Mouse (Mus musculus): ENCODE data around the gene Psmb5. TPM values are rescaled to one million over a fixed set of nuclear protein-coding genes. Genes with fewer than 3 reads are reported as not detected.

The Psmb5 gene
- polyA plus RNA-seq, 1 experiment: 257 TPM

DNA sequence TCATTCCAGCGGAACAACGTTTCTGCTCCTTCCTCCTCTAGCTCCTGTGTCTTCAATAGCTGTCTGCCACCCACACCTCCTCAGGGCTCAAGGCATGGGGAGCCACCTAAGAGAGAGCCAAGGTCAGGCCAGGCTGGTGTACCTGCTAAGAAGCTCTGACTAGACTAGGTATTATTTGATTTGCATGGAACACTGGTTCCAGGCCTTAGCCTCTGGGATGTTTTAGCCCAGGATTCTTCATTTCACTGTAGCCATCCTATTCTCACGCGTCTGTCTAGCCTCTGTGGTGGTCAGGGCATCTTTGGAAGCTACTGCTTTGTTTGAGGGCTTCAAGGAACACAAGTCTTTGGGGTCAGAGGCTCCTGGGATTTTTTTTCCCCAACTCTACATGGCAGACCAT, 45.7 kb downstream of the Psmb5 start:
- no peak for TF ChIP-seq CTCF (IDR thresholded peaks at IDR 0.05; ENCODE audit: borderline replicate concordance, extremely low read depth, insufficient read depth, insufficient read length)
- no peak for TF ChIP-seq POLR2A (IDR thresholded peaks at IDR 0.05; ENCODE audit: borderline replicate concordance, extremely low read depth, insufficient read depth, insufficient read length, poor library complexity, severe bottlenecking)

DNA sequence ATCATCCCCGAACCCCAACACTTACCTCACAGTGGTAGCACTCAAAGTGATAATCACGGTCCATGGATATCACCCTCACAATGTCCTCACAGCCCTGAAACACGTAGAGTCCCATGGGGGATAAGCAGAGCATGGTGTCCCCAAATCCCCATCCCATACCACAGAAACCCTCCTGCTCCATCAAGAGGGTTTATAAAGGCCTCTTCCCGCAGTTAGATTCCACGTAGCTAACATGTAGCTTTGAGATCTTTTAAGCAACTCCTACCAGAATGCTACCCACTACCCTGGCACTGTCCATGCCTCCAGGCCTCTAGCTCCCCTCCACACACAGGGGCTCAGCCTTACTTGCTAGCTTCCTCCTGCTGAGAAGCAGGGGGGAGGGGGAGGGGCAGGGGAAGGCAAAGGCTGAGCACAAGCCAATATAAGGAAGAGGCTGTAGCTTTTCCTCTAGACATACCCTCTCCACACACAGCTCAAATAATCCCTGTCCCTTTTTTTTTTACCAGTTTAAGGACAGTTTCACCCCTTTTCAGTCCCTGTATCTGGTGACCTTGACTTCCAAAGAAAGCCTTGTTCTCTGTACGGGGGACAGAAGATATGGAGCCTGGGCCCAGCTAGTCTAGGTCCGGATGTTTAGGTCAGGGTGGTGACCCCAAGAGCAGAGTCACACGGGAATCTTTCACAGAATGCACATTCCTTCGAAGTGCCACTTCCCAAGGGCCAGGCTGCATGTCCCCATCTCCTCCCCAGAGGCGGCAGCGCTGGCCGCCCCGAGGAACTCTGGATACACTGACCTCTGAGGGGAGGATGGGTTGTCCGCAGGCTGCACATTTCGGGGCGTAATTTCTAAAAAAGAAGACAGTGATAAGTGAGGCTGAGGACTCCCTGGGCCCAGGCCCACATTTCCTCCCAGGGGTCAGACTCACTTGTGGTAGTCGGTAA, 48.1 kb downstream of the Psmb5 start:
- peak; percentile 38 for DNase-seq (ENCODE audit: low read depth)
- TF ChIP-seq POLR2A (IDR thresholded peaks at IDR 0.05; ENCODE audit: borderline replicate concordance, extremely low read depth, insufficient read depth, insufficient read length, poor library complexity, severe bottlenecking): no peak
- TF ChIP-seq CTCF (IDR thresholded peaks at IDR 0.05; ENCODE audit: borderline replicate concordance, extremely low read depth, insufficient read depth, insufficient read length): no peak

More for the DNA sequence above, 45.7 kb downstream of the Psmb5 start:
- DNase-seq (ENCODE audit: low read depth): peak; percentile 29

- peak; percentile 88 for TF ChIP-seq CTCF (IDR thresholded peaks at IDR 0.05; ENCODE audit: borderline replicate concordance, extremely low read depth, insufficient read depth, insufficient read length)
- no peak for TF ChIP-seq POLR2A (IDR thresholded peaks at IDR 0.05; ENCODE audit: borderline replicate concordance, extremely low read depth, insufficient read depth, insufficient read length, poor library complexity, severe bottlenecking)
- DNase-seq (ENCODE audit: low read depth): peak; percentile 90
These were observed 49.0 kb downstream of the Psmb5 start for GRCm38 (mm10) chr14:54568694-54569414.

Other genes starting within 250 kb of the Psmb5 start
- 7.2 and 8.0 TPM in 2 replicates for gene Slc7a7, start 200.2 kb downstream of the Psmb5 start, polyA plus RNA-seq (2012; rRNA removed)
- 186 and 230 TPM in 2 replicates for gene Mrpl52, start 191.1 kb downstream of the Psmb5 start, polyA plus RNA-seq (2012; rRNA removed)
- 80.4 and 83.8 TPM in 2 replicates for gene Mmp14, start 186.4 kb downstream of the Psmb5 start, polyA plus RNA-seq (2012; rRNA removed)
- 39.6 and 41.5 TPM in 2 replicates for gene Lrp10, start 153.9 kb downstream of the Psmb5 start, polyA plus RNA-seq (2012; rRNA removed)
- gene Rem2, start 141.9 kb downstream of the Psmb5 start, polyA plus RNA-seq (2012; rRNA removed): 24.7 and 31.3 TPM in 2 replicates
- gene Prmt5, start 100.5 kb downstream of the Psmb5 start, polyA plus RNA-seq (2012; rRNA removed): 88.7 and 95.5 TPM in 2 replicates
- 15.5 and 18.8 TPM in 2 replicates for gene Haus4, start 63.4 kb downstream of the Psmb5 start, polyA plus RNA-seq (2012; rRNA removed)
- 17.6 and 17.9 TPM in 2 replicates for gene Ajuba, start 40.5 kb downstream of the Psmb5 start, polyA plus RNA-seq (2012; rRNA removed)
- 12.8 and 14.5 TPM in 2 replicates for gene 4931414P19Rik, start 12.0 kb downstream of the Psmb5 start, polyA plus RNA-seq (2012; rRNA removed)
- 0.07 TPM in 1 of 2 replicates, not detected in the other for gene Psmb11, start 3.4 kb upstream of the Psmb5 start, polyA plus RNA-seq (2012; rRNA removed)
- not detected in 2 replicates for gene Gm17606, start 22.9 kb upstream of the Psmb5 start, polyA plus RNA-seq (2012; rRNA removed)
- gene Cdh24, start 23.3 kb upstream of the Psmb5 start, polyA plus RNA-seq (2012; rRNA removed): 73.5 and 75.5 TPM in 2 replicates
- gene 1700123O20Rik, start 68.2 kb upstream of the Psmb5 start, polyA plus RNA-seq (2012; rRNA removed): 64.6 and 76.7 TPM in 2 replicates
- 248 and 332 TPM in 2 replicates for gene Acin1, start 68.9 kb upstream of the Psmb5 start, polyA plus RNA-seq (2012; rRNA removed)
- 0.05 and 0.14 TPM in 2 replicates for gene Gm29776, start 80.8 kb upstream of the Psmb5 start, polyA plus RNA-seq (2012; rRNA removed)
- gene Cebpe, start 94.2 kb upstream of the Psmb5 start, polyA plus RNA-seq (2012; rRNA removed): 0.09 and 0.27 TPM in 2 replicates
- 8.9 and 14.6 TPM in 2 replicates for gene Slc7a8, start 163.9 kb upstream of the Psmb5 start, polyA plus RNA-seq (2012; rRNA removed)
- 0.06 TPM in 1 of 2 replicates, not detected in the other for gene Rnf212b, start 196.1 kb upstream of the Psmb5 start, polyA plus RNA-seq (2012; rRNA removed)